24 mouse cellular contexts compared by ENCODE assay signal in genomic region chr6:134914523-134914922, GRCm38 (mm10).
"Had no signal": no experiment of that assay in that cellular context is flagged by ENCODE, and none has a peak within 500 bp of the region (broad histone marks: within the 10 kb centered on the region; RNA-seq: fewer than 3 reads in every experiment).

No protein-coding gene starts in this region.

- H3K9me3 ChIP-seq: heart, embryonic 13.5 days; heart, embryonic 15.5 days; kidney, embryonic 15.5 days; limb, embryonic 13.5 days; limb, embryonic 15.5 days; liver, embryonic 12.5 days had no signal

- H3K4me3 ChIP-seq: heart, embryonic 13.5 days; heart, embryonic 15.5 days; kidney, embryonic 15.5 days; limb, embryonic 13.5 days; limb, embryonic 15.5 days; liver, embryonic 12.5 days had no signal

- H3K9ac ChIP-seq: heart, embryonic 13.5 days; heart, embryonic 15.5 days; hindbrain, embryonic 14.5 days; kidney, embryonic 15.5 days; limb, embryonic 13.5 days; limb, embryonic 15.5 days; liver, embryonic 12.5 days had no signal

- H3K36me3 ChIP-seq: heart, embryonic 13.5 days; heart, embryonic 15.5 days; kidney, embryonic 15.5 days; limb, embryonic 13.5 days; limb, embryonic 15.5 days; liver, embryonic 12.5 days had no signal

- ATAC-seq: hindbrain, embryonic 16.5 days; inflammation-experienced regulatory T-cells, adult 6 months; liver, embryonic 12.5 days had no signal

- H3K27ac ChIP-seq: heart, embryonic 13.5 days; heart, embryonic 15.5 days; hindbrain, embryonic 14.5 days; kidney, embryonic 15.5 days; kidney, postnatal 0 days; limb, embryonic 13.5 days; limb, embryonic 15.5 days; liver, embryonic 12.5 days had no signal

- DNase-seq: gastrocnemius, postnatal 14 days; gastrocnemius, postnatal 36 days; heart, adult 18-20 months; heart, postnatal 14 days; heart, postnatal 36 days; kidney, adult 11 months; kidney, adult 2 months; kidney, adult 9 months; kidney, postnatal 14 days; kidney, postnatal 36 days; layer of hippocampus, adult 9-11 months; layer of hippocampus, postnatal 36 days; left cerebral cortex, postnatal 4 days had no signal

- H3K27me3 ChIP-seq: heart, embryonic 15.5 days; kidney, embryonic 15.5 days; limb, embryonic 13.5 days; limb, embryonic 15.5 days had no signal

- H3K4me2 ChIP-seq: heart, embryonic 11.5 days; heart, embryonic 13.5 days; heart, embryonic 15.5 days; hindbrain, embryonic 14.5 days; kidney, embryonic 15.5 days; limb, embryonic 13.5 days; limb, embryonic 15.5 days; liver, embryonic 12.5 days had no signal
